Mouse (Mus musculus): ENCODE measurements around the gene Sdf2l1. TPM values are rescaled to one million over a fixed set of nuclear protein-coding genes. Genes with fewer than 3 reads are reported as not detected.

Sdf2l1 gene
- total RNA-seq (2023), result 13.2 TPM

GRCm38 (mm10) chr16:17132089-17132905, at the start of gene Sdf2l1:
Gene Sdf2l1 (minus strand): TSS chr16:17132383.

DNA sequence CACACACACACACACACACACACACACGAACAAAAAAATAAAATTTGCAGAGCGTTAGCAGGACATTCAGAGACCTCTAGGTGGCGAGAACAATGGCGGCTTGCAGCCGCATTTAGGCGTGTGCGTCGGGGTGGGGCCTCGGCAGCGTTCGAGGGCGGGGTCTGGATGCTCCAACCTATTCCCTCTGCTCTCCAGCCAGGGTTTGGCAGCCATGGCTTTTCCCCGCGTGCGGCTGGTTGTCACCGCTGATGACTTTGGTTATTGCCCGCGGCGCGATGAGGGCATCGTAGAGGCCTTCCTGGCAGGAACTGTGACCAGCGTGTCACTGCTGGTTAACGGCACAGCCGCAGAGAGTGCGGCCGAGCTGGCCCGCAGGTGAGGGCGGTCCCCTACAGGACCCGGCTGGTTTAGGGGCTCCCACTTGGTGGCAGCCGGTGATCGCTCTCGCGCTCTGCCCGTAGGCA, 14.6 kb upstream of the Sdf2l1 start, which contains the start of gene Ccdc116:
Ccdc116 (minus strand) TSS at position 458 of the 464 bp plus-strand sequence.

DNA sequence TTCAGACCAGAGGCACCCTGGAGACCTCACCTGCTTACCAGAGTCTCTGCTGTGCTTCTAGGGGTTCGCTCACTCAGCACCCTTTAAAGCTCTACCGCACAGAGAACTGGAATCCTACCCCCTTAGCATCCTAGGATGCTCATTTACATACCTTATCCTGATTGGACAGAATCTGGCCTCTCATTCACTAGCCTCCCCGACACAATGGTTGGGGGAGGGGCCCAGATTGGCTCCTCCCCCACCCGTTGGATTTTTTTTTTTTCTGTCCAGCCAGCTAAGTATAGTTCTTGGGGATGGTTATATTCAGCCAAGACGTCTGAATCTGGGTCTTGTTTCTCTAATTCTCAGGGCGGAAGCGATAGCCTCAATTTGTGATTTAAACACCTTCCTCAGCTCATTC, 12.2 kb upstream of the Sdf2l1 start, which contains the start of gene Ydjc:
Ydjc (plus strand) TSS at position 283 of the 400 bp plus-strand sequence.

GRCm38 (mm10) chr16:17124871-17125520, 7.2 kb downstream of the Sdf2l1 start, which contains the start of gene 2610318N02Rik:
Gene 2610318N02Rik (minus strand): TSS chr16:17125167.

DNA sequence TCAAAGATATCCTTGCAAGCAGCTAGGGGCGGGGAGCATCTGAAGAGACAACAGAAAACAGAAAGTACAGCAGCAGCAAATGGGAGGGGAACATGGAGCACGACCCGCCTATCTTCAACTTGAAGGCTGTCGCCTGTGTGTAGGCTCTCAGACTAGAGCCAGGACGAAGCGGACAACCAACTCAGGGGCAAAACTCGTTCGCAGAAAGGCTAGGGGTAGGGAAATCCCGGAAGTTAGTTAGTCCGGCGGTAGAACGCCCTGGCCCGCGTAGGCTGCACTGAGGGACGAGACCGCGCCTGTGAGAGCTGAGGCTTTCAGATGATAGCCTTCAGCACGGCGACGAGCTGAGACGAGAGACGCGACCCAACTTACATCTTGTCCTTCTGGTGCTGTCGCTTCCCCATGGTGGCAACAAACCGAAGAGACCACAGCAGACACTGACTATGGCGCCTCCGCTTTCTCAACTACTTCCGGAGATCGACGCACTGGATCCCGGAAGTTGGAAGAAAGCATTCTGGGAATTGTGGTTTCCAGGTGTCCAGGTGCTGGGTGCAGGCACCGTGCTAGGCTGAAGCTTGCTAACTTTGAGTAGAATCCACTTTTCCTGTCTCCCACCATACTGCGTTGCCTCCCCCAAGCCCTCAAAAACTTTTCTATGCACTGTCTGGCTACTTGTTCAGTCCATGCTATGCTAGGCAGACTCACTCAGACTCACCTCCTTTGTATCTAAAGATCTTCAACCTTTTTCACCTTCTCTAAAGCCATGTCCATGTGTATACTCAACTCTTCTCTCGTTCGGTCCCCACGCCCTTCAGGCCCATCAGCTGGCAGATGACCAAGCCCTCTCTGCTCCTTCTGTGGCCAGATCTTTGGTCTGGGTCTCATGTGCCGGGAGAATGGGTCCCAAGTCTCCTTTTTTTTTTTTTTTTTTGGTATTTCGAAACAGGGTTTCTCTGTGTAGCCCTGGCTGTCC, 21.1 kb downstream of the Sdf2l1 start, which contains the start of gene Ppil2:
Ppil2 (minus strand) TSS at position 487 of the 973 bp plus-strand sequence.

Other genes starting within 250 kb of the Sdf2l1 start
- gene Ppm1f, start 235.9 kb downstream of the Sdf2l1 start, total RNA-seq (2023), result 18.6 TPM
- gene Mapk1, start 149.0 kb downstream of the Sdf2l1 start, total RNA-seq (2023), result 182 TPM
- 1.5 TPM for gene Ypel1, start 62.7 kb downstream of the Sdf2l1 start, total RNA-seq (2023)
- gene Ppil2, start 21.1 kb downstream of the Sdf2l1 start, total RNA-seq (2023), result 124 TPM
- gene 2610318N02Rik, start 7.2 kb downstream of the Sdf2l1 start, total RNA-seq (2023), result 5.8 TPM
- gene Ydjc, start 12.2 kb upstream of the Sdf2l1 start, total RNA-seq (2023), result 2.9 TPM
- 1.5 TPM for gene Ccdc116, start 14.8 kb upstream of the Sdf2l1 start, total RNA-seq (2023)
- 117 TPM for gene Ube2l3, start 70.3 kb upstream of the Sdf2l1 start, total RNA-seq (2023)
- not detected for gene Rimbp3, start 76.2 kb upstream of the Sdf2l1 start, total RNA-seq (2023)
- gene Hic2, start 101.2 kb upstream of the Sdf2l1 start, total RNA-seq (2023), result 4.5 TPM
- 46.1 TPM for gene Tmem191c, start 143.7 kb upstream of the Sdf2l1 start, total RNA-seq (2023)
- not detected for gene Serpind1, start 199.0 kb upstream of the Sdf2l1 start, total RNA-seq (2023)